Comparison of ENCODE assay signal across 10 mouse cellular contexts in the genomic region with DNA sequence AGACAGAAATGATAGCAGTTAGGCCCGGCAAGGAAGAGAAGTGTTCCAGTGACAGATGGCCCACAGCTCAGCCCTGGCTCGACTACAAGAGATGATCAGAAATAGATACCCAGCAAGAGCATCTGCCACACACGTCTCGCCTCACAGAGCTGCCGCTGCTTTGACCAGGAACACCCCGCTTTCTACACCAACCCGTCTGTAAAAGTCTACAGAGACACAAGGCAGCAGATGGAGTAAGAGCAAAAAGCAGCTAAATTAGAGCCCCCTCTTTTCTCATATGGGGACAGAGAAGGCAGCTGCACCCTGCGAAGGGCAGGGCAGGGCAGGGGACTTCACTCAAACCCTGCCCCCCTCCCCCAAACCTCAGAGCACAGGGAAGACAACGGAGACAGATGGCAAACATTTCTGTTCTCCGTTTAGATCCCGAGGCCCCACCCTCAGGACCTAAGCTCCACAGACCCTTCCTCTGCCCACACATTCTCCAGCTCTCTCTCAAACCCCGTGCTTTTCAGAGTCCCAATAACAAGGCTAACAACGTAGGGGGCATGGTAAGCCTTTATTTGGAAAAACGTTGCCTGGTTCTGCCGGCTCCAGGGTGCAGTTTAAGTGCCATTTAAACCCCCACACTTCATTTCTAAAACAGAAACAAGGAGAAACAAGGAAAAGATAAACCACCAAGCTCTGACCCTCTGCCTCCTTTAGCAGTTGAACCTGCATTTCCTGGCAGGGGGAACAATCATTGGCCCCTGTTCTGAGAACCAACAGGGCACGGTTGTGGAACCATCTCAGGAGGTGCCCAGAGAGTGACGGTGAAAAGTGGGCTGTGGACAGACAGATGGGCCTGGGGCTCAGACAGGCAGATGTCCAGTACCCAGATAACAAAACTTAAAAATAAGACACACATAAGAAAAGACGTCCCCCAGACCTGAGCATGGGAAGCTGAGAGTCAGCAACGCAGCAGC. TPM values are rescaled to one million over a fixed set of nuclear protein-coding genes. Genes with fewer than 3 reads are reported as not detected.
DNase-seq lines count a peak whose midpoint lies in the region; ATAC-seq and TF ChIP-seq lines count a peak whose summit lies in the region.
"Had no signal": no experiment of that assay in that cellular context is flagged by ENCODE, and none has a peak within 500 bp of the region (broad histone marks: within the 10 kb centered on the region; RNA-seq: fewer than 3 reads in every experiment).

No protein-coding gene starts in this region.

- no peak for TF ChIP-seq CTCF in lung, postnatal 0 days (IDR thresholded peaks at IDR 0.05)

- peak overlapping the region; percentile 58 for H3K27ac ChIP-seq in embryonic facial prominence, embryonic 10.5 days (replicated peaks)
- peak overlapping the region; percentile 53 for H3K27ac ChIP-seq in hindbrain, embryonic 16.5 days (ENCODE audit: low read depth, low read length)
- peak overlapping the region; percentile 56 for H3K27ac ChIP-seq in midbrain, embryonic 14.5 days (replicated peaks; ENCODE audit: low read depth, low read length)
- H3K27ac ChIP-seq in lung, postnatal 0 days (ENCODE audit: low read length): no peak overlapping the region
- H3K27ac ChIP-seq: lung, embryonic 15.5 days had no signal

- peak overlapping the region; percentile 8; the same call in 1 of the 2 replicates for H3K4me2 ChIP-seq in hindbrain, embryonic 16.5 days (ENCODE audit: low read length)
- 0 out of 2 replicates have a peak overlapping the region, but pooled peaks have one; percentile 9 for H3K4me2 ChIP-seq in midbrain, embryonic 14.5 days (ENCODE audit: low read length)
- no peak overlapping the region for H3K4me2 ChIP-seq in lung, postnatal 0 days (replicated peaks; ENCODE audit: low read depth, low read length)
- H3K4me2 ChIP-seq: lung, embryonic 15.5 days had no signal

- 42% methylated on average over 19 of the region's 19 CpGs for WGBS in embryonic facial prominence, embryonic 10.5 days
- WGBS in hindbrain, embryonic 16.5 days: 25% methylated on average over 19 of the region's 19 CpGs
- WGBS in midbrain, embryonic 14.5 days: 25% methylated on average over 19 of the region's 19 CpGs
- 37% methylated on average over 19 of the region's 19 CpGs for WGBS in lung, postnatal 0 days

- H3K4me1 ChIP-seq in embryonic facial prominence, embryonic 10.5 days: peaks cover 50% of the 10 kb centered on the region
- peaks cover 11% of the 10 kb centered on the region for H3K4me1 ChIP-seq in hindbrain, embryonic 16.5 days (ENCODE audit: control insufficient read depth, insufficient read depth, low read depth, low read length)
- H3K4me1 ChIP-seq in midbrain, embryonic 14.5 days (ENCODE audit: control insufficient read depth, insufficient read depth, low read length): peaks cover 12% of the 10 kb centered on the region; the same call in 1 of the 2 replicates
- H3K4me1 ChIP-seq in lung, postnatal 0 days (ENCODE audit: insufficient read depth, low read depth, low read length): no peaks in the 10 kb centered on the region

- no peak overlapping the region for H3K4me3 ChIP-seq in embryonic facial prominence, embryonic 10.5 days
- no peak overlapping the region for H3K4me3 ChIP-seq in hindbrain, embryonic 16.5 days (ENCODE audit: low read length)
- no peak overlapping the region for H3K4me3 ChIP-seq in midbrain, embryonic 14.5 days (replicated peaks; ENCODE audit: low read depth, low read length)
- H3K4me3 ChIP-seq in lung, postnatal 0 days (ENCODE audit: low read depth, low read length): no peak overlapping the region
- H3K4me3 ChIP-seq: erythroblast, embryonic 14.5 days; lung, embryonic 15.5 days had no signal

- peak; percentile 90 for DNase-seq in cerebellum, adult 11 months
- DNase-seq in embryonic facial prominence, embryonic 10.5 days (ENCODE audit: low spot score): no peak
- DNase-seq in midbrain, embryonic 14.5 days: peak; percentile 38
- no peak for DNase-seq in adrenal gland, adult (ENCODE audit: inconsistent age in 2 of 2, low spot score in 1 of 2)
- DNase-seq in kidney, postnatal 10 days: no peak
- no peak for DNase-seq in lung, postnatal 0 days (ENCODE audit: low spot score)
- DNase-seq in spleen, postnatal 36 days (ENCODE audit: low spot score in 2 of 2): no peak

- no peak for TF ChIP-seq EP300 in lung, postnatal 0 days (IDR thresholded peaks at IDR 0.05)

- peak; percentile 79 for ATAC-seq in hindbrain, embryonic 16.5 days
- peak; percentile 65 for ATAC-seq in midbrain, embryonic 14.5 days (ENCODE audit: low FRiP score, low TSS enrichment)
- ATAC-seq in lung, postnatal 0 days: no peak

- H3K36me3 ChIP-seq in embryonic facial prominence, embryonic 10.5 days (replicated peaks): peaks cover 43% of the 10 kb centered on the region
- no peaks in the 10 kb centered on the region; the same call in 1 of the 2 replicates for H3K36me3 ChIP-seq in hindbrain, embryonic 16.5 days (ENCODE audit: control insufficient read depth, insufficient read depth, low read length)
- H3K36me3 ChIP-seq in midbrain, embryonic 14.5 days (ENCODE audit: control insufficient read depth, insufficient read depth, low read length): peaks cover 19% of the 10 kb centered on the region
- H3K36me3 ChIP-seq in lung, postnatal 0 days (ENCODE audit: insufficient read depth, low read length): no peaks in the 10 kb centered on the region
- H3K36me3 ChIP-seq: lung, embryonic 15.5 days had no signal

- no peaks in the 10 kb centered on the region; the same call in 1 of the 2 replicates for H3K9me3 ChIP-seq in embryonic facial prominence, embryonic 10.5 days
- H3K9me3 ChIP-seq in hindbrain, embryonic 16.5 days (ENCODE audit: control insufficient read depth, low read length): no peaks in the 10 kb centered on the region
- no peaks in the 10 kb centered on the region for H3K9me3 ChIP-seq in midbrain, embryonic 14.5 days (ENCODE audit: control insufficient read depth, low read length)
- no peaks in the 10 kb centered on the region for H3K9me3 ChIP-seq in lung, postnatal 0 days (ENCODE audit: low read length)
- H3K9me3 ChIP-seq: lung, embryonic 15.5 days had no signal

- H3K27me3 ChIP-seq in embryonic facial prominence, embryonic 10.5 days (replicated peaks; ENCODE audit: low read depth, poor library complexity, severe bottlenecking): no peaks in the 10 kb centered on the region
- no peaks in the 10 kb centered on the region for H3K27me3 ChIP-seq in hindbrain, embryonic 16.5 days (replicated peaks; ENCODE audit: control insufficient read depth, insufficient read depth, low read length)
- H3K27me3 ChIP-seq in midbrain, embryonic 14.5 days (ENCODE audit: control insufficient read depth, insufficient read depth, low read length): no peaks in the 10 kb centered on the region
- H3K27me3 ChIP-seq in lung, postnatal 0 days (replicated peaks; ENCODE audit: insufficient read depth, low read length): no peaks in the 10 kb centered on the region
- H3K27me3 ChIP-seq: lung, embryonic 15.5 days had no signal

- H3K9ac ChIP-seq in hindbrain, embryonic 16.5 days (ENCODE audit: low read depth, low read length): peak overlapping the region; percentile 41; the same call in 1 of the 2 replicates
- no peak overlapping the region; the same call in 1 of the 2 replicates for H3K9ac ChIP-seq in midbrain, embryonic 14.5 days (replicated peaks; ENCODE audit: low read length)
- H3K9ac ChIP-seq in lung, postnatal 0 days (replicated peaks; ENCODE audit: low read depth): no peak overlapping the region
- H3K9ac ChIP-seq: lung, embryonic 15.5 days had no signal

RNA-seq across cellular contexts. Expression of gene Vash1, which starts 21.7 kb away (rescaled TPM):
- 13.5 and 14.7 TPM in 2 replicates for polyA plus RNA-seq in embryonic facial prominence, embryonic 10.5 days (2016; fragmentation: Nextera tagmentation; extraction: Ambion mirVana)
- polyA plus RNA-seq in hindbrain, embryonic 16.5 days (2015; fragmentation: Nextera tagmentation; extraction: Ambion mirVana): 28.3 and 31.5 TPM in 2 replicates
- polyA plus RNA-seq in midbrain, embryonic 14.5 days (2014; fragmentation: Nextera tagmentation; extraction: Ambion mirVana): 32.0 and 34.0 TPM in 2 replicates
- 9.0 and 10.9 TPM in 2 replicates for polyA plus RNA-seq in lung, postnatal 0 days (2015; fragmentation: Nextera tagmentation; extraction: Ambion mirVana)
- polyA plus RNA-seq: erythroblast, embryonic 14.5 days had no signal

RNA-seq across cellular contexts. Expression of gene Angel1, which starts 26.0 kb away (rescaled TPM):
- polyA plus RNA-seq in embryonic facial prominence, embryonic 10.5 days (2016; fragmentation: Nextera tagmentation; extraction: Ambion mirVana): 14.3 and 15.5 TPM in 2 replicates
- 10.0 and 13.0 TPM in 2 replicates for polyA plus RNA-seq in hindbrain, embryonic 16.5 days (2015; fragmentation: Nextera tagmentation; extraction: Ambion mirVana)
- polyA plus RNA-seq in midbrain, embryonic 14.5 days (2014; fragmentation: Nextera tagmentation; extraction: Ambion mirVana): 11.3 and 11.5 TPM in 2 replicates
- 4.2 and 5.2 TPM in 2 replicates for polyA plus RNA-seq in lung, postnatal 0 days (2015; fragmentation: Nextera tagmentation; extraction: Ambion mirVana)

RNA-seq across cellular contexts. Expression of gene Lrrc74a, which starts 33.9 kb away (rescaled TPM):
- not detected in 2 replicates for polyA plus RNA-seq in embryonic facial prominence, embryonic 10.5 days (2016; fragmentation: Nextera tagmentation; extraction: Ambion mirVana)
- polyA plus RNA-seq in hindbrain, embryonic 16.5 days (2015; fragmentation: Nextera tagmentation; extraction: Ambion mirVana): not detected in 2 replicates
- polyA plus RNA-seq in midbrain, embryonic 14.5 days (2014; fragmentation: Nextera tagmentation; extraction: Ambion mirVana): not detected in 2 replicates
- not detected in 2 replicates for polyA plus RNA-seq in lung, postnatal 0 days (2015; fragmentation: Nextera tagmentation; extraction: Ambion mirVana)
- polyA plus RNA-seq: erythroblast, embryonic 14.5 days; lung, embryonic 15.5 days had no signal

Comparison
In these comparisons a context has a peak if more than half of its experiments do, and no peak if none do; other contexts are left out.
1. DNase-seq: peak in cerebellum, adult 11 months (single experiment) and midbrain, embryonic 14.5 days (single experiment); none in embryonic facial prominence, embryonic 10.5 days (single experiment), adrenal gland, adult (0 of 2), kidney, postnatal 10 days (single experiment), lung, postnatal 0 days (single experiment) and spleen, postnatal 36 days (0 of 2).